20 mouse cellular contexts compared by ENCODE assay signal in the genomic region with DNA sequence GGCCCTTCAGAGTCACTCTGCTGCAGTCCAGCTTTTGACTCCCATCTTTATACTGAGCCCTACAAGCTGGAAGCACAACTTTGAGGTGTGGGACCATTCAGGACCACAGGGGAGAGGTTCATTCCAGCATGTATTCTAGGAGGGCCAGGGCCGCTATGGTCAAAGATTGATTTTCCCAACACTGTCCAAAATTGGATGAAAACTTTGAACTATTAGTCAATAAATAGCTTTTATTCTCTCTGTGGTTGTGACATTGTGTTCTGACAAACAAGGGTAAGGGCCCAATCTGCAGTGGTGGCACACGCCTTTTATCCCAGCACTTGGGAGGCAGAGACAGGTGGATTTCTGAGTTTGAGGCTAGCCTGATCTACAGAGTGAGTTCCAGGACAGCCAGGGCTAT. TPM values are rescaled to one million over a fixed set of nuclear protein-coding genes. Genes with fewer than 3 reads are reported as not detected.
A peak's percentile ranks its signal among the peaks of the same experiment; 100 is the strongest.
DNase-seq lines count a peak whose midpoint lies in the region; ATAC-seq lines count a peak whose summit lies in the region.
"Had no signal": no experiment of that assay in that cellular context is flagged by ENCODE, and none has a peak within 500 bp of the region (broad histone marks: within the 10 kb centered on the region; RNA-seq: fewer than 3 reads in every experiment).

No protein-coding gene starts in this region.

- H3K9me3 ChIP-seq in embryonic facial prominence, embryonic 12.5 days, result no peaks in the 10 kb centered on the region
- H3K9me3 ChIP-seq in embryonic facial prominence, embryonic 10.5 days, result no peaks in the 10 kb centered on the region
- H3K9me3 ChIP-seq in kidney, embryonic 16.5 days (ENCODE audit: low read length), result no peaks in the 10 kb centered on the region
- H3K9me3 ChIP-seq in kidney, embryonic 14.5 days (ENCODE audit: control insufficient read depth, low read length), result no peaks in the 10 kb centered on the region
- H3K9me3 ChIP-seq in liver, embryonic 16.5 days (replicated peaks; ENCODE audit: control insufficient read depth, low read length), result no peaks in the 10 kb centered on the region
- H3K9me3 ChIP-seq in liver, embryonic 11.5 days (ENCODE audit: control insufficient read depth, low read length), result no peaks in the 10 kb centered on the region
- H3K9me3 ChIP-seq: heart, embryonic 13.5 days; hindbrain, embryonic 13.5 days had no signal

- no peak overlapping the region for H3K4me3 ChIP-seq in embryonic facial prominence, embryonic 12.5 days
- no peak overlapping the region for H3K4me3 ChIP-seq in embryonic facial prominence, embryonic 10.5 days
- H3K4me3 ChIP-seq in kidney, embryonic 16.5 days (ENCODE audit: low read length), result no peak overlapping the region
- no peak overlapping the region for H3K4me3 ChIP-seq in kidney, embryonic 14.5 days (ENCODE audit: low read length)
- H3K4me3 ChIP-seq in liver, embryonic 16.5 days (ENCODE audit: low read depth, low read length), result no peak overlapping the region
- no peak overlapping the region for H3K4me3 ChIP-seq in liver, embryonic 11.5 days (ENCODE audit: low read depth, low read length)
- H3K4me3 ChIP-seq: heart, adult 2 months; heart, embryonic 13.5 days; hindbrain, embryonic 13.5 days had no signal

- H3K4me1 ChIP-seq in embryonic facial prominence, embryonic 12.5 days, result 0 out of 2 replicates have a peak, but pooled peaks cover 5% of the 10 kb centered on the region
- peaks cover 23% of the 10 kb centered on the region for H3K4me1 ChIP-seq in embryonic facial prominence, embryonic 10.5 days
- H3K4me1 ChIP-seq in kidney, embryonic 16.5 days (ENCODE audit: insufficient read depth, low read length), result peaks cover 4% of the 10 kb centered on the region; the same call in 1 of the 2 replicates
- peaks cover 8% of the 10 kb centered on the region for H3K4me1 ChIP-seq in kidney, embryonic 14.5 days (ENCODE audit: control insufficient read depth, insufficient read depth, low read length)
- H3K4me1 ChIP-seq in liver, embryonic 16.5 days (ENCODE audit: control insufficient read depth, low read depth, low read length), result peaks cover 4% of the 10 kb centered on the region
- H3K4me1 ChIP-seq in liver, embryonic 11.5 days (replicated peaks; ENCODE audit: control insufficient read depth, insufficient read depth, low read length), result peaks cover 10% of the 10 kb centered on the region; the same call in 1 of the 2 replicates
- H3K4me1 ChIP-seq: hindbrain, embryonic 13.5 days had no signal

- no peak for DNase-seq in embryonic facial prominence, embryonic 10.5 days (ENCODE audit: low spot score)
- no peak for DNase-seq in liver, embryonic 11.5 days (ENCODE audit: low spot score)
- no peak for DNase-seq in gastrocnemius, postnatal 25 days
- DNase-seq: adrenal gland, adult 2 months; adrenal gland, postnatal 25 days; B cell, adult 2 months; cerebellum, adult 18-20 months; cerebellum, adult 9-11 months; gastrocnemius, postnatal 10 days; heart, adult 2 months; heart, postnatal 36 days had no signal

- peak overlapping the region; percentile 13; the same call in 1 of the 2 replicates for H3K9ac ChIP-seq in embryonic facial prominence, embryonic 12.5 days
- 0 out of 2 replicates have a peak overlapping the region, but pooled peaks have one; percentile 7 for H3K9ac ChIP-seq in kidney, embryonic 16.5 days (replicated peaks; ENCODE audit: low read length)
- H3K9ac ChIP-seq in kidney, embryonic 14.5 days (ENCODE audit: low read depth, low read length), result no peak overlapping the region
- no peak overlapping the region for H3K9ac ChIP-seq in liver, embryonic 16.5 days (ENCODE audit: low read depth, low read length)
- H3K9ac ChIP-seq in liver, embryonic 11.5 days (ENCODE audit: low read depth, low read length), result no peak overlapping the region
- H3K9ac ChIP-seq: heart, embryonic 13.5 days; hindbrain, embryonic 13.5 days had no signal

- ATAC-seq in embryonic facial prominence, embryonic 12.5 days (ENCODE audit: insufficient number of reproducible peaks, insufficient read depth, low FRiP score, low TSS enrichment), result no peak
- no peak for ATAC-seq in kidney, embryonic 16.5 days (ENCODE audit: low FRiP score, low TSS enrichment)
- ATAC-seq in kidney, embryonic 14.5 days (ENCODE audit: low FRiP score, low TSS enrichment), result no peak
- ATAC-seq in liver, embryonic 16.5 days (ENCODE audit: low read depth), result peak; percentile 19; the same call in 1 of the 2 replicates
- no peak for ATAC-seq in liver, embryonic 11.5 days (replicated peaks; ENCODE audit: low FRiP score)
- ATAC-seq: CD4-positive, CD25-positive, alpha-beta regulatory T cell, adult 4 months; forebrain, embryonic 16.5 days; hindbrain, postnatal 0 days had no signal

- H3K27ac ChIP-seq in embryonic facial prominence, embryonic 12.5 days, result no peak overlapping the region
- no peak overlapping the region for H3K27ac ChIP-seq in embryonic facial prominence, embryonic 10.5 days (replicated peaks)
- peak overlapping the region; percentile 61 for H3K27ac ChIP-seq in kidney, embryonic 16.5 days (ENCODE audit: low read length)
- no peak overlapping the region for H3K27ac ChIP-seq in kidney, embryonic 14.5 days (ENCODE audit: low read depth, low read length)
- no peak overlapping the region for H3K27ac ChIP-seq in liver, embryonic 16.5 days (ENCODE audit: low read length)
- H3K27ac ChIP-seq in liver, embryonic 11.5 days (ENCODE audit: low read depth, low read length), result no peak overlapping the region
- H3K27ac ChIP-seq: heart, adult 2 months; heart, embryonic 13.5 days; hindbrain, embryonic 13.5 days; hindbrain, postnatal 0 days had no signal

- H3K27me3 ChIP-seq in embryonic facial prominence, embryonic 12.5 days, result no peaks in the 10 kb centered on the region
- H3K27me3 ChIP-seq in embryonic facial prominence, embryonic 10.5 days (replicated peaks; ENCODE audit: low read depth, poor library complexity, severe bottlenecking), result no peaks in the 10 kb centered on the region
- no peaks in the 10 kb centered on the region for H3K27me3 ChIP-seq in kidney, embryonic 16.5 days (ENCODE audit: insufficient read depth, low read length)
- H3K27me3 ChIP-seq in kidney, embryonic 14.5 days (ENCODE audit: control insufficient read depth, insufficient read depth, low read length), result no peaks in the 10 kb centered on the region
- no peaks in the 10 kb centered on the region for H3K27me3 ChIP-seq in liver, embryonic 16.5 days (ENCODE audit: control insufficient read depth, insufficient read depth, low read depth, low read length)
- no peaks in the 10 kb centered on the region for H3K27me3 ChIP-seq in liver, embryonic 11.5 days (replicated peaks; ENCODE audit: control insufficient read depth, insufficient read depth, low read length)
- H3K27me3 ChIP-seq: hindbrain, embryonic 13.5 days had no signal

- H3K36me3 ChIP-seq in embryonic facial prominence, embryonic 12.5 days, result no peaks in the 10 kb centered on the region
- no peaks in the 10 kb centered on the region for H3K36me3 ChIP-seq in embryonic facial prominence, embryonic 10.5 days (replicated peaks)
- no peaks in the 10 kb centered on the region for H3K36me3 ChIP-seq in kidney, embryonic 16.5 days (ENCODE audit: insufficient read depth, low read length)
- no peaks in the 10 kb centered on the region for H3K36me3 ChIP-seq in kidney, embryonic 14.5 days (ENCODE audit: control insufficient read depth, insufficient read depth, low read length)
- H3K36me3 ChIP-seq in liver, embryonic 16.5 days (ENCODE audit: control insufficient read depth, insufficient read depth), result no peaks in the 10 kb centered on the region
- no peaks in the 10 kb centered on the region for H3K36me3 ChIP-seq in liver, embryonic 11.5 days (ENCODE audit: control insufficient read depth, insufficient read depth, low read length)
- H3K36me3 ChIP-seq: heart, embryonic 13.5 days; hindbrain, embryonic 13.5 days had no signal

- WGBS in embryonic facial prominence, embryonic 12.5 days, result 93% methylated on average over 2 of the region's 2 CpGs
- WGBS in embryonic facial prominence, embryonic 10.5 days, result 90% methylated on average over 2 of the region's 2 CpGs
- WGBS in kidney, embryonic 16.5 days, result 93% methylated on average over 2 of the region's 2 CpGs
- WGBS in kidney, embryonic 14.5 days, result 94% methylated on average over 2 of the region's 2 CpGs
- 48% methylated on average over 2 of the region's 2 CpGs for WGBS in liver, embryonic 16.5 days (ENCODE audit: insufficient replicate concordance)
- 82% methylated on average over 2 of the region's 2 CpGs for WGBS in liver, embryonic 11.5 days

- no peak overlapping the region for H3K4me2 ChIP-seq in embryonic facial prominence, embryonic 12.5 days (replicated peaks)
- H3K4me2 ChIP-seq in kidney, embryonic 16.5 days (replicated peaks; ENCODE audit: low read depth, low read length), result no peak overlapping the region
- no peak overlapping the region for H3K4me2 ChIP-seq in kidney, embryonic 14.5 days (replicated peaks; ENCODE audit: low read depth, low read length)
- no peak overlapping the region for H3K4me2 ChIP-seq in liver, embryonic 16.5 days (ENCODE audit: low read depth, low read length)
- no peak overlapping the region for H3K4me2 ChIP-seq in liver, embryonic 11.5 days
- H3K4me2 ChIP-seq: heart, embryonic 13.5 days; hindbrain, embryonic 13.5 days had no signal

RNA-seq across cellular contexts. Expression of a gene that starts 0.7 kb away (rescaled TPM):
- 0.56 and 1.5 TPM in 2 replicates for polyA plus RNA-seq in embryonic facial prominence, embryonic 12.5 days (2016; fragmentation: Nextera tagmentation; extraction: Ambion mirVana)
- 0.87 and 0.92 TPM in 2 replicates for polyA plus RNA-seq in embryonic facial prominence, embryonic 10.5 days (2016; fragmentation: Nextera tagmentation; extraction: Ambion mirVana)
- polyA plus RNA-seq in kidney, embryonic 16.5 days (2015; fragmentation: Nextera tagmentation; extraction: Ambion mirVana), result 13.5 and 15.5 TPM in 2 replicates
- 12.8 and 13.5 TPM in 2 replicates for polyA plus RNA-seq in kidney, embryonic 14.5 days (2014; fragmentation: Nextera tagmentation; extraction: Ambion mirVana)
- 1.3 and 1.8 TPM in 2 replicates for polyA plus RNA-seq in liver, embryonic 16.5 days (2015; fragmentation: Nextera tagmentation; extraction: Ambion mirVana)
- 2.8 and 5.4 TPM in 2 replicates for polyA plus RNA-seq in liver, embryonic 11.5 days (2014; fragmentation: Nextera tagmentation; extraction: Ambion mirVana)
- total RNA-seq in gastrocnemius, postnatal 25 days (2021), result 1 to 10 TPM in 1 of 2 experiments, under 1 TPM in 1; 0.99 to 1.2 TPM
- total RNA-seq: hindbrain, postnatal 0 days had no signal
- polyA plus RNA-seq: forebrain, embryonic 16.5 days had no signal

RNA-seq across cellular contexts. Expression of a gene that starts 16.0 kb away (rescaled TPM):
- 49.9 and 59.3 TPM in 2 replicates for polyA plus RNA-seq in embryonic facial prominence, embryonic 12.5 days (2016; fragmentation: Nextera tagmentation; extraction: Ambion mirVana)
- 51.1 and 51.9 TPM in 2 replicates for polyA plus RNA-seq in embryonic facial prominence, embryonic 10.5 days (2016; fragmentation: Nextera tagmentation; extraction: Ambion mirVana)
- 87.9 and 93.2 TPM in 2 replicates for polyA plus RNA-seq in kidney, embryonic 16.5 days (2015; fragmentation: Nextera tagmentation; extraction: Ambion mirVana)
- polyA plus RNA-seq in kidney, embryonic 14.5 days (2014; fragmentation: Nextera tagmentation; extraction: Ambion mirVana), result 61.1 and 73.7 TPM in 2 replicates
- 44.0 and 44.6 TPM in 2 replicates for polyA plus RNA-seq in liver, embryonic 16.5 days (2015; fragmentation: Nextera tagmentation; extraction: Ambion mirVana)
- polyA plus RNA-seq in liver, embryonic 11.5 days (2014; fragmentation: Nextera tagmentation; extraction: Ambion mirVana), result 84.7 and 90.1 TPM in 2 replicates
- total RNA-seq in gastrocnemius, postnatal 25 days (2021), result 10 to 100 TPM; 56.3 to 63.9 TPM

RNA-seq across cellular contexts. Expression of a gene that starts 27.9 kb away (rescaled TPM):
- polyA plus RNA-seq in embryonic facial prominence, embryonic 12.5 days (2016; fragmentation: Nextera tagmentation; extraction: Ambion mirVana), result 3.0 and 3.2 TPM in 2 replicates
- polyA plus RNA-seq in embryonic facial prominence, embryonic 10.5 days (2016; fragmentation: Nextera tagmentation; extraction: Ambion mirVana), result 1.9 and 2.3 TPM in 2 replicates
- polyA plus RNA-seq in kidney, embryonic 16.5 days (2015; fragmentation: Nextera tagmentation; extraction: Ambion mirVana), result 4.4 and 5.3 TPM in 2 replicates
- 4.7 and 5.1 TPM in 2 replicates for polyA plus RNA-seq in kidney, embryonic 14.5 days (2014; fragmentation: Nextera tagmentation; extraction: Ambion mirVana)
- 0.47 and 0.78 TPM in 2 replicates for polyA plus RNA-seq in liver, embryonic 16.5 days (2015; fragmentation: Nextera tagmentation; extraction: Ambion mirVana)
- 0.64 and 0.89 TPM in 2 replicates for polyA plus RNA-seq in liver, embryonic 11.5 days (2014; fragmentation: Nextera tagmentation; extraction: Ambion mirVana)
- 1 to 10 TPM; 7.5 to 8.5 TPM for total RNA-seq in gastrocnemius, postnatal 25 days (2021)

RNA-seq across cellular contexts. Expression of a gene that starts 27.9 kb away (rescaled TPM):
- 24.1 and 25.6 TPM in 2 replicates for polyA plus RNA-seq in embryonic facial prominence, embryonic 12.5 days (2016; fragmentation: Nextera tagmentation; extraction: Ambion mirVana)
- 18.6 and 21.6 TPM in 2 replicates for polyA plus RNA-seq in embryonic facial prominence, embryonic 10.5 days (2016; fragmentation: Nextera tagmentation; extraction: Ambion mirVana)
- 24.3 and 24.8 TPM in 2 replicates for polyA plus RNA-seq in kidney, embryonic 16.5 days (2015; fragmentation: Nextera tagmentation; extraction: Ambion mirVana)
- polyA plus RNA-seq in kidney, embryonic 14.5 days (2014; fragmentation: Nextera tagmentation; extraction: Ambion mirVana), result 13.4 and 15.7 TPM in 2 replicates
- polyA plus RNA-seq in liver, embryonic 16.5 days (2015; fragmentation: Nextera tagmentation; extraction: Ambion mirVana), result 293 and 328 TPM in 2 replicates
- 61.6 and 62.0 TPM in 2 replicates for polyA plus RNA-seq in liver, embryonic 11.5 days (2014; fragmentation: Nextera tagmentation; extraction: Ambion mirVana)
- 10 to 100 TPM; 13.8 to 19.2 TPM for total RNA-seq in gastrocnemius, postnatal 25 days (2021)

RNA-seq across cellular contexts. Expression of a gene that starts 43.8 kb away (rescaled TPM):
- 161 and 172 TPM in 2 replicates for polyA plus RNA-seq in embryonic facial prominence, embryonic 12.5 days (2016; fragmentation: Nextera tagmentation; extraction: Ambion mirVana)
- 115 and 123 TPM in 2 replicates for polyA plus RNA-seq in embryonic facial prominence, embryonic 10.5 days (2016; fragmentation: Nextera tagmentation; extraction: Ambion mirVana)
- polyA plus RNA-seq in kidney, embryonic 16.5 days (2015; fragmentation: Nextera tagmentation; extraction: Ambion mirVana), result 295 and 299 TPM in 2 replicates
- polyA plus RNA-seq in kidney, embryonic 14.5 days (2014; fragmentation: Nextera tagmentation; extraction: Ambion mirVana), result 141 and 190 TPM in 2 replicates
- polyA plus RNA-seq in liver, embryonic 16.5 days (2015; fragmentation: Nextera tagmentation; extraction: Ambion mirVana), result 122 and 124 TPM in 2 replicates
- 149 and 153 TPM in 2 replicates for polyA plus RNA-seq in liver, embryonic 11.5 days (2014; fragmentation: Nextera tagmentation; extraction: Ambion mirVana)
- total RNA-seq in gastrocnemius, postnatal 25 days (2021), result 10 to 100 TPM; 60.8 to 73.2 TPM

Comparison
In these comparisons a context has a peak if more than half of its experiments do, and no peak if none do; other contexts are left out.
1. H3K9ac ChIP-seq: peak in embryonic facial prominence, embryonic 12.5 days (single experiment) and kidney, embryonic 16.5 days (single experiment); none in kidney, embryonic 14.5 days (single experiment), liver, embryonic 16.5 days (single experiment) and liver, embryonic 11.5 days (single experiment).